Mouse (Mus musculus) myocyte (in vitro differentiated cells): ENCODE measurements around the gene Plekhg4. TPM values are rescaled to one million over a fixed set of nuclear protein-coding genes. Genes with fewer than 3 reads are reported as not detected.

Source experiments
- polyA plus RNA-seq: library from polyadenylated mRNA; unstranded; fragments of >200 nt; fragmentation: generic; extraction: Trizol; gene quantifications from one replicate; pipeline ENCODE4 v1.2.1, GENCODE M21; 2012; ENCODE audit warnings: missing spikeins

Plekhg4 gene
- polyA plus RNA-seq, 1 experiment: 1.0 TPM

Other genes with a start within 250 kb of the Plekhg4 start
- not detected for gene Ces4a, start 241.5 kb upstream of the Plekhg4 start, polyA plus RNA-seq
- 38.1 TPM for gene Cbfb, start 202.6 kb upstream of the Plekhg4 start, polyA plus RNA-seq
- gene D230025D16Rik, start 148.1 kb upstream of the Plekhg4 start, polyA plus RNA-seq: 16.6 TPM
- 6.2 TPM for gene B3gnt9, start 118.1 kb upstream of the Plekhg4 start, polyA plus RNA-seq
- 27.0 TPM for gene Tradd, start 108.7 kb upstream of the Plekhg4 start, polyA plus RNA-seq
- 10.5 TPM for gene Fbxl8, start 108.6 kb upstream of the Plekhg4 start, polyA plus RNA-seq
- gene Hsf4, start 103.5 kb upstream of the Plekhg4 start, polyA plus RNA-seq: 5.8 TPM
- gene Nol3, start 97.1 kb upstream of the Plekhg4 start, polyA plus RNA-seq: 23.2 TPM
- gene 4931428F04Rik, start 83.4 kb upstream of the Plekhg4 start, polyA plus RNA-seq: 6.2 TPM
- gene Exoc3l, start 77.2 kb upstream of the Plekhg4 start, polyA plus RNA-seq: 23.4 TPM
- 59.7 TPM for gene E2f4, start 75.6 kb upstream of the Plekhg4 start, polyA plus RNA-seq
- gene Elmo3, start 67.7 kb upstream of the Plekhg4 start, polyA plus RNA-seq: 0.92 TPM
- 1.8 TPM for gene Lrrc29, start 47.0 kb upstream of the Plekhg4 start, polyA plus RNA-seq
- gene Tmem208, start 46.9 kb upstream of the Plekhg4 start, polyA plus RNA-seq: 109 TPM
- gene Fhod1, start 25.3 kb upstream of the Plekhg4 start, polyA plus RNA-seq: 19.0 TPM
- 6.2 TPM for gene Slc9a5, start 24.4 kb upstream of the Plekhg4 start, polyA plus RNA-seq
- not detected for gene Kctd19, start 40.2 kb downstream of the Plekhg4 start, polyA plus RNA-seq
- gene Lrrc36, start 40.3 kb downstream of the Plekhg4 start, polyA plus RNA-seq: not detected
- 155 TPM for gene Tppp3, start 98.3 kb downstream of the Plekhg4 start, polyA plus RNA-seq
- 17.3 TPM for gene Zdhhc1, start 123.6 kb downstream of the Plekhg4 start, polyA plus RNA-seq
- 0.59 TPM for gene Hsd11b2, start 145.5 kb downstream of the Plekhg4 start, polyA plus RNA-seq
- gene Atp6v0d1, start 192.8 kb downstream of the Plekhg4 start, polyA plus RNA-seq: 126 TPM
- 47.6 TPM for gene Ripor1, start 232.0 kb downstream of the Plekhg4 start, polyA plus RNA-seq